7 mouse cellular contexts compared by ENCODE assay signal in genomic region chr6:137209992-137210391, GRCm38 (mm10). TPM values are rescaled to one million over a fixed set of nuclear protein-coding genes. Genes with fewer than 3 reads are reported as not detected.
DNase-seq lines count a peak whose midpoint lies in the region; ATAC-seq lines count a peak whose summit lies in the region.

No protein-coding gene starts in this region.

- 89% methylated on average over 8 of the region's 8 CpGs for WGBS in midbrain, embryonic 13.5 days
- WGBS in midbrain, embryonic 11.5 days = 90% methylated on average over 8 of the region's 8 CpGs

- H3K9me3 ChIP-seq in midbrain, embryonic 13.5 days = no peaks in the 10 kb centered on the region
- no peaks in the 10 kb centered on the region for H3K9me3 ChIP-seq in midbrain, embryonic 11.5 days (ENCODE audit: control insufficient read depth, low read length)

- ATAC-seq in midbrain, embryonic 13.5 days = 0 out of 2 replicates have a peak, but pooled peaks have one; percentile 43
- ATAC-seq in midbrain, embryonic 11.5 days (ENCODE audit: low FRiP score) = no peak

- H3K36me3 ChIP-seq in midbrain, embryonic 13.5 days = no peaks in the 10 kb centered on the region
- no peaks in the 10 kb centered on the region for H3K36me3 ChIP-seq in midbrain, embryonic 11.5 days (ENCODE audit: control insufficient read depth, insufficient read depth, low read length)

- H3K27ac ChIP-seq in midbrain, embryonic 13.5 days = no peak overlapping the region
- H3K27ac ChIP-seq in midbrain, embryonic 11.5 days (ENCODE audit: low read depth, low read length) = no peak overlapping the region

- no peaks in the 10 kb centered on the region for H3K27me3 ChIP-seq in midbrain, embryonic 13.5 days
- no peaks in the 10 kb centered on the region for H3K27me3 ChIP-seq in midbrain, embryonic 11.5 days (ENCODE audit: control insufficient read depth, insufficient read depth, low read length)

- no peaks in the 10 kb centered on the region for H3K4me1 ChIP-seq in midbrain, embryonic 13.5 days (replicated peaks)
- no peaks in the 10 kb centered on the region for H3K4me1 ChIP-seq in midbrain, embryonic 11.5 days (ENCODE audit: control insufficient read depth, insufficient read depth, low read length)

- no peak for DNase-seq in midbrain, embryonic 11.5 days (ENCODE audit: low spot score, missing footprints)
- peak; percentile 59 for DNase-seq in cerebellum, adult 9-11 months
- DNase-seq in heart, adult 9 months (ENCODE audit: low spot score in 2 of 2) = peak; percentile 41 to 48
- DNase-seq in layer of hippocampus, postnatal 14 days (ENCODE audit: low spot score in 2 of 2) = peak; percentile 57 to 78
- DNase-seq in right cerebral cortex, postnatal 25 days = peak; percentile 20
- DNase-seq in spleen, postnatal 14 days (ENCODE audit: low spot score in 2 of 2) = no peak

- H3K4me2 ChIP-seq in midbrain, embryonic 13.5 days (replicated peaks) = no peak overlapping the region
- no peak overlapping the region for H3K4me2 ChIP-seq in midbrain, embryonic 11.5 days

- no peak overlapping the region for H3K4me3 ChIP-seq in midbrain, embryonic 13.5 days (replicated peaks)
- no peak overlapping the region for H3K4me3 ChIP-seq in midbrain, embryonic 11.5 days (ENCODE audit: low read depth, low read length)

- H3K9ac ChIP-seq in midbrain, embryonic 13.5 days (replicated peaks) = no peak overlapping the region
- H3K9ac ChIP-seq in midbrain, embryonic 11.5 days (ENCODE audit: low read length) = no peak overlapping the region

RNA-seq across cellular contexts. Expression of gene Rerg, which starts 39.7 kb away (rescaled TPM):
- polyA plus RNA-seq in midbrain, embryonic 13.5 days (2015; fragmentation: Nextera tagmentation; extraction: Ambion mirVana) = 2.3 and 2.8 TPM in 2 replicates
- 1.00 and 1.0 TPM in 2 replicates for polyA plus RNA-seq in midbrain, embryonic 11.5 days (2014; fragmentation: Nextera tagmentation; extraction: Ambion mirVana)
- total RNA-seq in layer of hippocampus, postnatal 14 days (2021) = 10 to 100 TPM; 42.1 to 47.8 TPM

RNA-seq across cellular contexts. Expression of gene Ptpro, which starts 42.1 kb away (rescaled TPM):
- polyA plus RNA-seq in midbrain, embryonic 13.5 days (2015; fragmentation: Nextera tagmentation; extraction: Ambion mirVana) = 48.2 and 53.3 TPM in 2 replicates
- 17.5 and 19.9 TPM in 2 replicates for polyA plus RNA-seq in midbrain, embryonic 11.5 days (2014; fragmentation: Nextera tagmentation; extraction: Ambion mirVana)
- 10 to 100 TPM; 76.3 to 78.7 TPM for total RNA-seq in layer of hippocampus, postnatal 14 days (2021)

Comparison
In these comparisons a context has a peak if more than half of its experiments do, and no peak if none do; other contexts are left out.
1. DNase-seq: peak in cerebellum, adult 9-11 months (single experiment), heart, adult 9 months (2 of 2), layer of hippocampus, postnatal 14 days (2 of 2) and right cerebral cortex, postnatal 25 days (single experiment); none in midbrain, embryonic 11.5 days (single experiment) and spleen, postnatal 14 days (0 of 2).